In the genomic region with DNA sequence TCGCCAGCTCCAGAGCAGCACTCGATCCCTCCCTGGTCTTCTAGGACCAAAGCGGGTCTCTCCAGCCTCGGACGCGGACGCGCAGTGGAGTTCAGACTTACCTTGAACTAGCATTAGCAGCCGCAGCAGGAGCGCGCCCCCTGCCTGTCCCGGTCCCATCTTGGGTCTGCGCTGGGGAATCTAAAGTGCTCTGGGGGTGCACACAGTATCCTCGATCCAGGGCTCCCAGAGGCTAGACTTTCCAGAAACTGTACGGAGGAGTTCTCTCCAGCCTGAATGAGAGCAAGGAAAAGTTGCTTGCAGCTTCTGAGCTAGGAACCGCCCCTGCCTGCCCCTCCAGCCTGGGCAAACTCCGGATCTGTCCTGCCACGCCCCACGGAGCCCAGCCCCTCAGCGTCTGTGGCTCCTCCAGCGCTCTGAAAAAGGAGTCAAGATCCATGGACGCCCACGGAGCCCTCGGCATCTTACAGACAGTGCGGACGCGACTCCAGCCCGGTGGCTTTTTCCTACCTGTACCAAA, we compare ENCODE assay signal across 8 mouse cellular contexts. TPM values are rescaled to one million over a fixed set of nuclear protein-coding genes. Genes with fewer than 3 reads are reported as not detected.
DNase-seq lines count a peak whose midpoint lies in the region; ATAC-seq and TF ChIP-seq lines count a peak whose summit lies in the region.

TSS of gene Itga2 (minus strand) at position 326 of the 520 bp plus-strand sequence.

- no peak for TF ChIP-seq POLR2A in brain, embryonic 14.5 days (IDR thresholded peaks at IDR 0.05; ENCODE audit: borderline replicate concordance, extremely low read depth, insufficient read depth, insufficient read length, poor library complexity, severe bottlenecking)

- no peaks in the 10 kb centered on the region for H3K9me3 ChIP-seq in ES-E14 (ENCODE audit: control insufficient read depth, insufficient read depth, low read depth, low read length)

- ATAC-seq in frontal cortex, adult (ENCODE audit: low TSS enrichment): peak; percentile 70
- ATAC-seq in hematopoietic stem cell, adult 5-6 weeks (replicated peaks in 1 of 2; ENCODE audit: insufficient read depth in 1 of 2, low FRiP score in 2 of 2, low TSS enrichment in 1 of 2, low read depth in 1 of 2, poor library complexity in 2 of 2, severe bottlenecking in 2 of 2): peak; percentile 82 to 84

- H3K9ac ChIP-seq in ES-E14 (ENCODE audit: insufficient read depth, low read depth, low read length, poor library complexity, severe bottlenecking): no peak within 1 kb of the TSS

- in situ Hi-C loops in ES-E14 (cut with MboI; ENCODE audit: low sequenced_read_pairs in 2 of 2, unreplicated experiment in 2 of 2): no loop called here

- H3K4me3 ChIP-seq in ES-E14 (ENCODE audit: insufficient read depth in 1 of 2, low read depth in 1 of 2, low read length in 2 of 2, poor library complexity in 1 of 2, severe bottlenecking in 1 of 2): peak within 1 kb of the TSS; percentile 47 to 61

- TF ChIP-seq CTCF in brain, embryonic 14.5 days (IDR thresholded peaks at IDR 0.05; ENCODE audit: borderline replicate concordance, extremely low read depth, insufficient read depth, insufficient read length): peak; percentile 43

- peak; percentile 51 for DNase-seq in ES-E14 (ENCODE audit: low read depth, low spot score)
- DNase-seq in brain, embryonic 14.5 days (ENCODE audit: low read depth): peak; percentile 77
- peak; percentile 35 to 62 for DNase-seq in layer of hippocampus, postnatal 10 days (ENCODE audit: low spot score in 2 of 2)
- DNase-seq in lung, postnatal 25 days (ENCODE audit: low spot score): peak; percentile 65
- DNase-seq in ovary, postnatal 36 days (ENCODE audit: low spot score): peak; percentile 80
- DNase-seq in thymus, postnatal 25 days: peak; percentile 61

- no peaks in the 10 kb centered on the region for H3K36me3 ChIP-seq in ES-E14 (ENCODE audit: control insufficient read depth, insufficient read depth, low read length, poor library complexity, severe bottlenecking)

- 0 out of 4 replicates have a peak, but pooled peaks cover 0 to 7% of the 10 kb centered on the region in 2 experiments for H3K4me1 ChIP-seq in ES-E14 (ENCODE audit: control insufficient read depth in 2 of 2, insufficient read depth in 2 of 2, low read length in 2 of 2, poor library complexity in 1 of 2)

- H3K27ac ChIP-seq in ES-E14 (ENCODE audit: insufficient read depth, low read depth, low read length, poor library complexity, severe bottlenecking): no peak within 1 kb of the TSS

TF ChIP-seq in ES-E14, 5 proteins besides CTCF, POLR2A, EP300 and RAD21:
- TF ChIP-seq MAFK (IDR thresholded peaks at IDR 0.05; ENCODE audit: insufficient read depth, low read depth, low read length): no peak
- TF ChIP-seq CHD2 (IDR thresholded peaks at IDR 0.05; ENCODE audit: low read depth, low read length): no peak
- TF ChIP-seq ZNF384 (IDR thresholded peaks at IDR 0.05; ENCODE audit: low read depth, low read length): no peak
- TF ChIP-seq HCFC1 (IDR thresholded peaks at IDR 0.05; ENCODE audit: borderline replicate concordance, insufficient read depth, low read length): no peak
- no peak for TF ChIP-seq ZC3H11A (IDR thresholded peaks at IDR 0.05; ENCODE audit: borderline replicate concordance, low read depth, low read length)

RNA-seq across cellular contexts. Expression of gene Itga2, which starts in this region (rescaled TPM):
- 0.11 and 0.31 TPM in 2 replicates for total RNA-seq in ES-E14 (2012; rRNA removed)
- polyA plus RNA-seq in brain, embryonic 14.5 days (2012; rRNA removed): 1.1 and 2.1 TPM in 2 replicates
- 4.2 and 5.6 TPM in 2 replicates for total RNA-seq in hematopoietic stem cell, adult 5-6 weeks (2017)
- total RNA-seq in layer of hippocampus, postnatal 10 days (2021): under 1 TPM; 0.34 to 0.40 TPM

Comparison
In these comparisons a context has a peak if more than half of its experiments do, and no peak if none do; other contexts are left out.
1. Peak in DNase-seq and H3K4me3 ChIP-seq in ES-E14; RNA of the gene not detected or under 1 TPM.
2. Peak in DNase-seq in layer of hippocampus, postnatal 10 days; RNA of the gene not detected or under 1 TPM.